Mouse (Mus musculus) E14TG2a.4 (cell line): ENCODE results near the gene Golga4.

Experiments used
- CTCF ChIP-seq: conservative IDR thresholded peaks from 2 replicates; pipeline ENCODE4 v1.5.1; 2014; ENCODE audit warnings: low read length
- NANOG ChIP-seq: IDR thresholded peaks from 2 replicates; pipeline ENCODE4 v1.6.1; 2014; ENCODE audit warnings: borderline replicate concordance, low read length, mixed read lengths
- POU5F1 ChIP-seq: IDR thresholded peaks from 2 replicates; pipeline ENCODE4 v1.6.1; 2014; ENCODE audit warnings: low read length, borderline replicate concordance

DNA sequence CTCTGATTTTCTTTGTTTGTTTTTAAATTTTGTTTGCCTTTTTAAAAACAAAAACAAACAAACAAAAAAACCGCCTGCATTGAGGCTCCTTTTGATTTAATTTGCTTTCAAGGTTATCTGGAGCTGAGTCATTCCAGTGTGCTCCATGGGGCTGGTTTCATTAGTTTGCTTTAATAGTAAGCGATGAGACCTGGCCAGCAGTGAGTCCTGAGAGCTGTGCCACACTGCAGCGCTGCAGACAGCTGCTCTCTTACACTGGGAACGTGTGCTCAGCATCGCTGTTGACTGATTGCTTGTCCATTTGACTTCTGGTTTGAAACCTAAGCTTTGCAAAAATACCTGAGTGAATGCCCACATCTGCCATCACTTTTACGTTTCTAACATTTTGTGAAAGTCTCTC, 74.3 kb downstream of the Golga4 start:
- TF ChIP-seq CTCF (no peak), NANOG (no peak), POU5F1 (no peak)
